Mouse (Mus musculus) heart, postnatal 0 days (tissue): Measurements from ENCODE around the gene Wdr18. TPM values are rescaled to one million over a fixed set of nuclear protein-coding genes. Genes with fewer than 3 reads are reported as not detected.
A peak's percentile ranks its signal among the peaks of the same experiment; 100 is the strongest.
"Not testable (repeated sequence)": the region's sequence is repeated elsewhere in the genome, so short reads cannot be mapped to it uniquely, and the experiment has no call there.

ENCODE experiments used
- ATAC-seq: fragments of 200-750 bp; cut with Nextera tagmentation; 2 replicates; pipeline ENCODE4 v1.8.0; 2017; ENCODE audit warnings: low read depth, moderate number of reproducible peaks, moderate library complexity; ENCODE audit not compliant: insufficient read depth
- DNase-seq: peaks from one replicate; pipeline ENCODE4 v3.0.0-alpha.2; 2016; ENCODE audit warnings: low spot score
- H3K27ac ChIP-seq: fragments of 300-500 bp; sonication (generic); 2 replicates; pipeline ENCODE4 v1.5.1; 2014; ENCODE audit warnings: low read depth, mild to moderate bottlenecking
- H3K27me3 ChIP-seq: fragments of 300-500 bp; sonication (generic); 2 replicates; pipeline ENCODE4 v1.6.1; 2014; ENCODE audit warnings: low read length, mixed read lengths; ENCODE audit not compliant: control insufficient read depth, insufficient read depth
- H3K36me3 ChIP-seq: fragments of 300-500 bp; sonication (generic); replicated peaks from 2 replicates; pipeline ENCODE4 v1.6.1; 2014; ENCODE audit warnings: low read length, mixed read lengths; ENCODE audit not compliant: control insufficient read depth, insufficient read depth
- H3K4me1 ChIP-seq: fragments of 300-500 bp; sonication (generic); 2 replicates; pipeline ENCODE4 v1.6.1; 2014; ENCODE audit warnings: antibody characterized with exemption; ENCODE audit not compliant: control insufficient read depth, insufficient read depth
- H3K4me2 ChIP-seq: fragments of 300-500 bp; sonication (generic); 2 replicates; pipeline ENCODE4 v1.6.1; 2014; ENCODE audit warnings: low read depth, mild to moderate bottlenecking, low read length, moderate library complexity
- H3K4me3 ChIP-seq: fragments of 300-500 bp; sonication (generic); 2 replicates; pipeline ENCODE4 v1.5.1; 2014; ENCODE audit warnings: low read depth, low read length
- H3K9ac ChIP-seq: fragments of 300-500 bp; sonication (generic); replicated peaks from 2 replicates; pipeline ENCODE4 v1.6.1; 2014; ENCODE audit warnings: low read depth, low read length, mixed read lengths
- H3K9me3 ChIP-seq: fragments of 300-500 bp; sonication (generic); replicated peaks from 2 replicates; pipeline ENCODE4 v1.6.1; 2016; ENCODE audit warnings: low read length; ENCODE audit not compliant: control insufficient read depth
- CTCF ChIP-seq: IDR thresholded peaks from 2 replicates; pipeline ENCODE4 v1.5.1; 2016; ENCODE audit warnings: antibody characterized with exemption, control low read depth, low read depth
- EP300 ChIP-seq: IDR thresholded peaks from 2 replicates; pipeline ENCODE4 v1.6.1; 2016; ENCODE audit warnings: antibody characterized with exemption, low read depth
- WGBS: fragments of 180-500 bp; shearing (Covaris S2); extraction: QIAGEN DNeasy Blood & Tissue Kit; methylation state at CpG from one replicate; pipeline ENCODE4 v1.1.7; 2014; 5-methylcytosine and 5-hydroxymethylcytosine counted together
- polyA plus RNA-seq: library from polyadenylated mRNA; unstranded; fragments of >200 nt; fragmentation: Nextera tagmentation; extraction: Ambion mirVana; gene quantifications from 2 replicates; pipeline ENCODE4 v1.2.1, GENCODE M21; 2015
- total RNA-seq: library from RNA; depleted of rRNA; stranded (reverse); fragments of >200 nt; gene quantifications from 2 replicates; pipeline ENCODE4 v1.2.3, GENCODE M21; 2014; ENCODE audit warnings: low replicate concordance

Gene Wdr18
- total and polyA plus RNA-seq, 2 experiments from 2014 or later, result 51.5 to 54.3 TPM

- no peak overlapping the region for H3K27ac ChIP-seq
- H3K4me1 ChIP-seq, result 0 out of 2 replicates have a peak, but pooled peaks cover 7% of the 10 kb centered on the region
- H3K4me2 ChIP-seq, result no peak overlapping the region
- no peaks in the 10 kb centered on the region for H3K27me3 ChIP-seq
- no peak overlapping the region for H3K4me3 ChIP-seq
- DNase-seq, result no peak
- WGBS, result 40% methylated on average over 4 of the region's 4 CpGs
- H3K9me3 ChIP-seq, result no peaks in the 10 kb centered on the region
- H3K36me3 ChIP-seq, result no peaks in the 10 kb centered on the region
- ATAC-seq, result no peak
- H3K9ac ChIP-seq, result no peak overlapping the region
- TF ChIP-seq CTCF (no peak), EP300 (no peak)
Observed at GRCm38 (mm10) chr10:79956643-79957154, 3.3 kb upstream of the Wdr18 start.

- H3K9ac ChIP-seq, result no peak overlapping the region
Observed at GRCm38 (mm10) chr10:79958140-79958816, 1.7 kb upstream of the Wdr18 start.

GRCm38 (mm10) chr10:79959412-79959811, 540 bp upstream of the Wdr18 start:
- not testable (repeated sequence) for H3K4me1 ChIP-seq, DNase-seq, ATAC-seq, H3K9ac ChIP-seq, H3K9me3 ChIP-seq, H3K27me3 ChIP-seq
- Histone ChIP-seq H3K27ac (0 out of 2 replicates have a peak overlapping the region, but pooled peaks have one; percentile 53), H3K36me3 (peaks cover 25% of the 10 kb centered on the region), H3K4me2 (peak overlapping the region; percentile 70), H3K4me3 (peak overlapping the region; percentile 98; the same call in 1 of the 2 replicates)
- WGBS, result 32% methylated on average over 10 of the region's 10 CpGs

More at GRCm38 (mm10) chr10:79958140-79958816, 1.7 kb upstream of the Wdr18 start:
- no peaks in the 10 kb centered on the region for H3K27me3 ChIP-seq
- no peaks in the 10 kb centered on the region for H3K9me3 ChIP-seq
- H3K4me2 ChIP-seq, result peak overlapping the region; percentile 17; the same call in 1 of the 2 replicates
- H3K4me3 ChIP-seq, result no peak overlapping the region
- TF ChIP-seq EP300 (no peak), CTCF (peak; percentile 94)
- no peak overlapping the region for H3K27ac ChIP-seq
- DNase-seq (peak; percentile 68), ATAC-seq (no peak)
- peaks cover 13% of the 10 kb centered on the region for H3K36me3 ChIP-seq
- WGBS, result 15% methylated on average over 21 of the region's 21 CpGs
- 0 out of 2 replicates have a peak, but pooled peaks cover 7% of the 10 kb centered on the region for H3K4me1 ChIP-seq

- DNase-seq, result no peak
- Histone ChIP-seq H3K36me3 (peaks cover 38% of the 10 kb centered on the region), H3K4me3 (peak overlapping the region; percentile 98), H3K27ac (no peak overlapping the region), H3K4me2 (peak overlapping the region; percentile 70), H3K4me1 (0 out of 2 replicates have a peak, but pooled peaks cover 7% of the 10 kb centered on the region), H3K9ac (peak overlapping the region; percentile 68), H3K9me3 (no peaks in the 10 kb centered on the region), H3K27me3 (no peaks in the 10 kb centered on the region)
- no peak for ATAC-seq
- TF ChIP-seq CTCF, result no peak
- no peak for TF ChIP-seq EP300
- 13% methylated on average over 10 of the region's 10 CpGs for whole genome bisulfite sequencing
Observed at GRCm38 (mm10) chr10:79960671-79961294, 831 bp downstream of the Wdr18 start.

GRCm38 (mm10) chr10:79964727-79965126, 4.8 kb downstream of the Wdr18 start:
- Histone ChIP-seq H3K4me2 (no peak overlapping the region), H3K9ac (no peak overlapping the region), H3K27ac (no peak overlapping the region), H3K27me3 (peaks cover 5% of the 10 kb centered on the region; the same call in 1 of the 2 replicates), H3K4me1 (0 out of 2 replicates have a peak, but pooled peaks cover 7% of the 10 kb centered on the region), H3K36me3 (peaks cover 62% of the 10 kb centered on the region), H3K4me3 (no peak overlapping the region), H3K9me3 (no peaks in the 10 kb centered on the region)
- DNase-seq, result no peak
- 92% methylated on average over 7 of the region's 7 CpGs for WGBS
- no peak for TF ChIP-seq CTCF
- no peak for TF ChIP-seq EP300
- ATAC-seq, result no peak
